Mouse (Mus musculus) forebrain, embryonic 13.5 days (tissue): ENCODE measurements at regions not wholly inside any gene's neighbourhood (a gene's known extent, or its start where the extent isn't known, plus 50 kb on each side); places are given as distances from the start of the nearest gene placed in this dataset.

Experiments used
- ATAC-seq: fragments of 200-750 bp; cut with Nextera tagmentation; 2 replicates; pipeline ENCODE4 v1.8.0; 2017
- H3K27ac ChIP-seq: fragments of 300-500 bp; sonication (generic); 2 replicates; pipeline ENCODE4 v1.5.1; 2015; ENCODE audit warnings: inconsistent platforms, mild to moderate bottlenecking, moderate library complexity
- H3K27me3 ChIP-seq: fragments of 300-500 bp; sonication (generic); 2 replicates; pipeline ENCODE4 v1.6.1; 2015; ENCODE audit warnings: mild to moderate bottlenecking, inconsistent platforms
- H3K36me3 ChIP-seq: fragments of 300-500 bp; sonication (generic); 2 replicates; pipeline ENCODE4 v1.6.1; 2015; ENCODE audit warnings: mild to moderate bottlenecking, inconsistent platforms; ENCODE audit not compliant: poor library complexity, severe bottlenecking
- H3K4me1 ChIP-seq: fragments of 300-500 bp; sonication (generic); 2 replicates; pipeline ENCODE4 v1.6.1; 2015; ENCODE audit warnings: inconsistent platforms
- H3K4me2 ChIP-seq: fragments of 300-500 bp; sonication (generic); 2 replicates; pipeline ENCODE4 v1.6.1; 2015; ENCODE audit warnings: inconsistent platforms, mild to moderate bottlenecking, moderate library complexity
- H3K4me3 ChIP-seq: fragments of 300-500 bp; sonication (generic); 2 replicates; pipeline ENCODE4 v1.5.1; 2015; ENCODE audit warnings: mild to moderate bottlenecking, inconsistent platforms
- H3K9ac ChIP-seq: fragments of 300-500 bp; sonication (generic); 2 replicates; pipeline ENCODE4 v1.6.1; 2015; ENCODE audit warnings: mild to moderate bottlenecking, inconsistent platforms
- H3K9me3 ChIP-seq: fragments of 300-500 bp; sonication (generic); replicated peaks from 2 replicates; pipeline ENCODE4 v1.6.1; 2016; ENCODE audit warnings: inconsistent platforms
- WGBS: fragments of 180-500 bp; shearing (Covaris S2); methylation state at CpG from one replicate; pipeline ENCODE4 v1.1.7; 2015; 5-methylcytosine and 5-hydroxymethylcytosine counted together

- Histone ChIP-seq H3K4me3 (no peak overlapping the region), H3K9ac (no peak overlapping the region), H3K4me2 (no peak overlapping the region), H3K36me3 (no peaks in the 10 kb centered on the region), H3K4me1 (peaks cover 8% of the 10 kb centered on the region; the same call in 1 of the 2 replicates), H3K9me3 (no peaks in the 10 kb centered on the region), H3K27me3 (peaks cover 43% of the 10 kb centered on the region), H3K27ac (no peak overlapping the region)
- WGBS = 19% methylated on average over 9 of the region's 9 CpGs
- ATAC-seq = peak; percentile 88
Measured at GRCm38 (mm10) chrX:99285611-99286010, 149.7 kb downstream of the Efnb1 start.

GRCm38 (mm10) chrX:99280991-99281390, 145.1 kb downstream of the Efnb1 start:
- Histone ChIP-seq H3K9ac (no peak overlapping the region), H3K4me1 (peaks cover 8% of the 10 kb centered on the region; the same call in 1 of the 2 replicates), H3K27ac (no peak overlapping the region), H3K36me3 (no peaks in the 10 kb centered on the region), H3K9me3 (no peaks in the 10 kb centered on the region), H3K27me3 (peaks cover 28% of the 10 kb centered on the region), H3K4me3 (no peak overlapping the region), H3K4me2 (no peak overlapping the region)
- 65% methylated on average over 5 of the region's 5 CpGs for WGBS
- ATAC-seq = no peak

GRCm38 (mm10) chrX:99280543-99280942, 144.6 kb downstream of the Efnb1 start:
- Histone ChIP-seq H3K27ac (no peak overlapping the region), H3K36me3 (no peaks in the 10 kb centered on the region), H3K9ac (no peak overlapping the region), H3K4me1 (peaks cover 3% of the 10 kb centered on the region; the same call in 1 of the 2 replicates), H3K4me3 (no peak overlapping the region), H3K27me3 (peaks cover 26% of the 10 kb centered on the region), H3K9me3 (no peaks in the 10 kb centered on the region), H3K4me2 (no peak overlapping the region)
- 48% methylated on average over 5 of the region's 5 CpGs for WGBS
- no peak for ATAC-seq

- WGBS = 94% methylated on average over 5 of the region's 5 CpGs
- no peaks in the 10 kb centered on the region for H3K36me3 ChIP-seq
- H3K4me3 ChIP-seq = no peak overlapping the region
- H3K9ac ChIP-seq = no peak overlapping the region
- H3K9me3 ChIP-seq = no peaks in the 10 kb centered on the region
- peaks cover 7% of the 10 kb centered on the region for H3K27me3 ChIP-seq
- no peak overlapping the region for H3K4me2 ChIP-seq
- H3K27ac ChIP-seq = no peak overlapping the region
- no peaks in the 10 kb centered on the region for H3K4me1 ChIP-seq
- ATAC-seq = no peak
Measured at GRCm38 (mm10) chrX:99275536-99275935, 139.6 kb downstream of the Efnb1 start.

- Histone ChIP-seq H3K27me3 (peaks cover 2% of the 10 kb centered on the region; the same call in 1 of the 2 replicates), H3K4me2 (no peak overlapping the region), H3K4me1 (no peaks in the 10 kb centered on the region), H3K9me3 (no peaks in the 10 kb centered on the region; the same call in 1 of the 2 replicates), H3K27ac (no peak overlapping the region), H3K4me3 (no peak overlapping the region), H3K36me3 (no peaks in the 10 kb centered on the region), H3K9ac (no peak overlapping the region)
- WGBS = 75% methylated on average over 3 of the region's 3 CpGs
- ATAC-seq = no peak
Measured at GRCm38 (mm10) chrX:99271908-99272307, 136.0 kb downstream of the Efnb1 start.

GRCm38 (mm10) chrX:99249038-99249607, 113.2 kb downstream of the Efnb1 start:
- 62% methylated on average over 5 of the region's 5 CpGs for WGBS
- Histone ChIP-seq H3K4me2 (no peak overlapping the region), H3K36me3 (no peaks in the 10 kb centered on the region), H3K27ac (no peak overlapping the region), H3K4me1 (no peaks in the 10 kb centered on the region), H3K27me3 (peaks cover 5% of the 10 kb centered on the region), H3K4me3 (no peak overlapping the region), H3K9me3 (no peaks in the 10 kb centered on the region), H3K9ac (no peak overlapping the region)
- peak; percentile 71 for ATAC-seq

GRCm38 (mm10) chrX:99248181-99248580, 112.3 kb downstream of the Efnb1 start:
- Histone ChIP-seq H3K27me3 (peaks cover 5% of the 10 kb centered on the region), H3K4me2 (no peak overlapping the region), H3K36me3 (no peaks in the 10 kb centered on the region), H3K4me1 (no peaks in the 10 kb centered on the region), H3K9me3 (no peaks in the 10 kb centered on the region), H3K27ac (no peak overlapping the region), H3K9ac (no peak overlapping the region), H3K4me3 (no peak overlapping the region)
- ATAC-seq = no peak
- 85% methylated on average over 5 of the region's 5 CpGs for WGBS

GRCm38 (mm10) chrX:99246704-99247103, 110.8 kb downstream of the Efnb1 start:
- Histone ChIP-seq H3K4me1 (no peaks in the 10 kb centered on the region), H3K36me3 (no peaks in the 10 kb centered on the region), H3K9ac (no peak overlapping the region), H3K4me2 (no peak overlapping the region), H3K27me3 (peaks cover 5% of the 10 kb centered on the region), H3K27ac (no peak overlapping the region), H3K9me3 (no peaks in the 10 kb centered on the region), H3K4me3 (no peak overlapping the region)
- no peak for ATAC-seq
- WGBS = 64% methylated on average over 2 of the region's 2 CpGs

GRCm38 (mm10) chrX:99246051-99246450, 110.1 kb downstream of the Efnb1 start:
- WGBS = 83% methylated on average over 8 of the region's 8 CpGs
- H3K36me3 ChIP-seq = no peaks in the 10 kb centered on the region
- H3K9me3 ChIP-seq = no peaks in the 10 kb centered on the region
- peaks cover 5% of the 10 kb centered on the region for H3K27me3 ChIP-seq
- H3K9ac ChIP-seq = no peak overlapping the region
- no peak overlapping the region for H3K4me2 ChIP-seq
- H3K4me3 ChIP-seq = no peak overlapping the region
- H3K4me1 ChIP-seq = no peaks in the 10 kb centered on the region
- H3K27ac ChIP-seq = no peak overlapping the region
- no peak for ATAC-seq

- no peak overlapping the region for H3K9ac ChIP-seq
- H3K27me3 ChIP-seq = peaks cover 8% of the 10 kb centered on the region
- no peak overlapping the region for H3K4me3 ChIP-seq
- H3K36me3 ChIP-seq = no peaks in the 10 kb centered on the region
- H3K27ac ChIP-seq = no peak overlapping the region
- no peak overlapping the region for H3K4me2 ChIP-seq
- ATAC-seq = peak; percentile 65
- WGBS = 82% methylated on average over 3 of the region's 3 CpGs
- H3K4me1 ChIP-seq = no peaks in the 10 kb centered on the region
- H3K9me3 ChIP-seq = no peaks in the 10 kb centered on the region
Measured at GRCm38 (mm10) chrX:99245541-99245940, 109.6 kb downstream of the Efnb1 start.

GRCm38 (mm10) chrX:99243251-99243650, 107.3 kb downstream of the Efnb1 start:
- Histone ChIP-seq H3K9me3 (no peaks in the 10 kb centered on the region), H3K27ac (no peak overlapping the region), H3K27me3 (peaks cover 11% of the 10 kb centered on the region), H3K4me2 (no peak overlapping the region), H3K4me1 (no peaks in the 10 kb centered on the region), H3K4me3 (no peak overlapping the region), H3K36me3 (no peaks in the 10 kb centered on the region), H3K9ac (no peak overlapping the region)
- ATAC-seq = no peak
- WGBS = 88% methylated on average over 5 of the region's 5 CpGs

GRCm38 (mm10) chrX:99241684-99242118, 105.8 kb downstream of the Efnb1 start:
- Histone ChIP-seq H3K4me1 (no peaks in the 10 kb centered on the region), H3K9me3 (no peaks in the 10 kb centered on the region), H3K36me3 (no peaks in the 10 kb centered on the region), H3K9ac (no peak overlapping the region), H3K4me3 (no peak overlapping the region), H3K27ac (no peak overlapping the region), H3K4me2 (no peak overlapping the region), H3K27me3 (peaks cover 8% of the 10 kb centered on the region; the same call in 1 of the 2 replicates)
- no peak for ATAC-seq
- WGBS = 68% methylated on average over 5 of the region's 5 CpGs

GRCm38 (mm10) chrX:99233035-99233434, 97.1 kb downstream of the Efnb1 start:
- Histone ChIP-seq H3K36me3 (no peaks in the 10 kb centered on the region), H3K4me2 (no peak overlapping the region), H3K9me3 (no peaks in the 10 kb centered on the region), H3K4me3 (no peak overlapping the region), H3K9ac (no peak overlapping the region), H3K4me1 (no peaks in the 10 kb centered on the region), H3K27ac (no peak overlapping the region), H3K27me3 (peaks cover 7% of the 10 kb centered on the region; the same call in 1 of the 2 replicates)
- ATAC-seq = no peak
- 86% methylated on average over 3 of the region's 3 CpGs for WGBS
